Mouse (Mus musculus) hindbrain, embryonic 11.5 days (tissue): Measurements from ENCODE around the gene Hoxb1. TPM values are rescaled to one million over a fixed set of nuclear protein-coding genes. Genes with fewer than 3 reads are reported as not detected.
A peak's percentile ranks its signal among the peaks of the same experiment; 100 is the strongest.

Experiments used
- ATAC-seq: fragments of 200-750 bp; cut with Nextera tagmentation; 2 replicates; pipeline ENCODE4 v1.8.0; 2017; ENCODE audit warnings: mild to moderate bottlenecking, moderate TSS enrichment, moderate library complexity; ENCODE audit not compliant: low FRiP score
- DNase-seq: peaks from one replicate; pipeline ENCODE4 v3.0.0-alpha.2; 2015; ENCODE audit warnings: low spot score
- H3K27ac ChIP-seq: fragments of 300-500 bp; sonication (generic); 2 replicates; pipeline ENCODE4 v1.5.1; 2014; ENCODE audit warnings: mild to moderate bottlenecking, low read depth, low read length
- H3K27me3 ChIP-seq: fragments of 300-500 bp; sonication (generic); 2 replicates; pipeline ENCODE4 v1.6.1; 2014; ENCODE audit warnings: mild to moderate bottlenecking, low read length, moderate library complexity, mixed read lengths; ENCODE audit not compliant: control insufficient read depth, insufficient read depth
- H3K36me3 ChIP-seq: fragments of 300-500 bp; sonication (generic); 2 replicates; pipeline ENCODE4 v1.6.1; 2014; ENCODE audit warnings: mild to moderate bottlenecking, low read length, moderate library complexity, mixed read lengths; ENCODE audit not compliant: control insufficient read depth, insufficient read depth
- H3K4me1 ChIP-seq: fragments of 300-500 bp; sonication (generic); replicated peaks from 2 replicates; pipeline ENCODE4 v1.6.1; 2014; ENCODE audit warnings: low read length, mixed read lengths; ENCODE audit not compliant: control insufficient read depth, insufficient read depth
- H3K4me2 ChIP-seq: fragments of 300-500 bp; sonication (generic); replicated peaks from 2 replicates; pipeline ENCODE4 v1.6.1; 2014; ENCODE audit warnings: mild to moderate bottlenecking, low read depth, low read length
- H3K4me3 ChIP-seq: fragments of 300-500 bp; sonication (generic); 2 replicates; pipeline ENCODE4 v1.5.1; 2014; ENCODE audit warnings: low read depth, low read length
- H3K9ac ChIP-seq: fragments of 300-500 bp; sonication (generic); 2 replicates; pipeline ENCODE4 v1.6.1; 2014; ENCODE audit warnings: low read depth, low read length
- H3K9me3 ChIP-seq: fragments of 300-500 bp; sonication (generic); 2 replicates; pipeline ENCODE4 v1.6.1; 2016; ENCODE audit warnings: low read length; ENCODE audit not compliant: control insufficient read depth
- WGBS: fragments of 180-500 bp; shearing (Covaris S2); extraction: QIAGEN DNeasy Blood & Tissue Kit; methylation state at CpG from one replicate; pipeline ENCODE4 v1.1.7; 2014; 5-methylcytosine and 5-hydroxymethylcytosine counted together
- polyA plus RNA-seq: library from polyadenylated mRNA; unstranded; fragments of >200 nt; fragmentation: Nextera tagmentation; extraction: Ambion mirVana; gene quantifications from 2 replicates; pipeline ENCODE4 v1.2.1, GENCODE M21; 2014

Hoxb1 gene
- polyA plus RNA-seq, 1 experiment from 2014 or later: 7.3 TPM

GRCm38 (mm10) chr11:96321846-96322245 is 43.7 kb upstream of the Hoxb1 start:
- peak overlapping the region; percentile 35 for H3K4me2 ChIP-seq
- H3K27ac ChIP-seq: peak overlapping the region; percentile 98
- DNase-seq (no peak), ATAC-seq (no peak)
- H3K9me3 ChIP-seq: no peaks in the 10 kb centered on the region
- WGBS: 9% methylated on average over 5 of the region's 5 CpGs
- H3K36me3 ChIP-seq: no peaks in the 10 kb centered on the region
- H3K27me3 ChIP-seq: peaks cover 76% of the 10 kb centered on the region
- no peaks in the 10 kb centered on the region for H3K4me1 ChIP-seq
- peak overlapping the region; percentile 87; the same call in 1 of the 2 replicates for H3K9ac ChIP-seq
- peak overlapping the region; percentile 63 for H3K4me3 ChIP-seq

GRCm38 (mm10) chr11:96322738-96323137 is 42.8 kb upstream of the Hoxb1 start:
- Histone ChIP-seq H3K4me3 (peak overlapping the region; percentile 56), H3K4me2 (peak overlapping the region; percentile 35), H3K9me3 (no peaks in the 10 kb centered on the region), H3K36me3 (no peaks in the 10 kb centered on the region), H3K9ac (peak overlapping the region; percentile 95), H3K27me3 (peaks cover 83% of the 10 kb centered on the region), H3K27ac (peak overlapping the region; percentile 98), H3K4me1 (no peaks in the 10 kb centered on the region)
- ATAC-seq (no peak), DNase-seq (no peak)
- WGBS: 8% methylated on average over 6 of the region's 6 CpGs

GRCm38 (mm10) chr11:96323154-96323553 is 42.4 kb upstream of the Hoxb1 start, which contains the start of gene Hoxb3:
Hoxb3 (plus strand) TSS chr11:96323326.
- Histone ChIP-seq H3K27me3 (peaks cover 83% of the 10 kb centered on the region), H3K9me3 (no peaks in the 10 kb centered on the region), H3K4me3 (peak within 1 kb of the TSS; percentile 56), H3K4me1 (no peaks in the 10 kb centered on the region), H3K36me3 (no peaks in the 10 kb centered on the region), H3K9ac (peak within 1 kb of the TSS; percentile 95), H3K4me2 (peak within 1 kb of the TSS; percentile 35), H3K27ac (peak within 1 kb of the TSS; percentile 98)
- 3% methylated on average over 10 of the region's 10 CpGs for WGBS
- no peak for DNase-seq
- no peak for ATAC-seq

GRCm38 (mm10) chr11:96324125-96324524 is 41.4 kb upstream of the Hoxb1 start:
- peak overlapping the region; percentile 30 for H3K4me2 ChIP-seq
- H3K27me3 ChIP-seq: peaks cover 79% of the 10 kb centered on the region
- no peaks in the 10 kb centered on the region for H3K36me3 ChIP-seq
- ATAC-seq: no peak
- no peaks in the 10 kb centered on the region for H3K9me3 ChIP-seq
- peak; percentile 64 for DNase-seq
- H3K27ac ChIP-seq: peak overlapping the region; percentile 98
- no peaks in the 10 kb centered on the region for H3K4me1 ChIP-seq
- peak overlapping the region; percentile 56 for H3K4me3 ChIP-seq
- 0% methylated on average over 5 of the region's 5 CpGs for WGBS
- H3K9ac ChIP-seq: peak overlapping the region; percentile 95

GRCm38 (mm10) chr11:96324965-96325364 is 40.6 kb upstream of the Hoxb1 start:
- ATAC-seq: no peak
- DNase-seq: peak; percentile 57
- Histone ChIP-seq H3K27ac (peak overlapping the region; percentile 98), H3K9ac (peak overlapping the region; percentile 95), H3K4me3 (peak overlapping the region; percentile 56), H3K9me3 (no peaks in the 10 kb centered on the region), H3K4me1 (no peaks in the 10 kb centered on the region), H3K36me3 (no peaks in the 10 kb centered on the region), H3K4me2 (peak overlapping the region; percentile 79), H3K27me3 (peaks cover 77% of the 10 kb centered on the region)
- WGBS: 2% methylated on average over 8 of the region's 8 CpGs

- H3K27ac ChIP-seq: peak overlapping the region; percentile 98
- DNase-seq (peak; percentile 65), ATAC-seq (no peak)
- H3K36me3 ChIP-seq: no peaks in the 10 kb centered on the region
- H3K4me3 ChIP-seq: peak overlapping the region; percentile 56
- peak overlapping the region; percentile 95 for H3K9ac ChIP-seq
- no peaks in the 10 kb centered on the region for H3K9me3 ChIP-seq
- peak overlapping the region; percentile 79 for H3K4me2 ChIP-seq
- peaks cover 78% of the 10 kb centered on the region for H3K27me3 ChIP-seq
- no peaks in the 10 kb centered on the region; the same call in 1 of the 2 replicates for H3K4me1 ChIP-seq
- 1% methylated on average over 22 of the region's 22 CpGs for WGBS
These were observed 39.8 kb upstream of the Hoxb1 start for GRCm38 (mm10) chr11:96325747-96326212.

- Histone ChIP-seq H3K9me3 (no peaks in the 10 kb centered on the region), H3K4me1 (no peaks in the 10 kb centered on the region; the same call in 1 of the 2 replicates), H3K27me3 (peaks cover 79% of the 10 kb centered on the region), H3K4me2 (peak overlapping the region; percentile 79), H3K4me3 (peak overlapping the region; percentile 56), H3K27ac (peak overlapping the region; percentile 98), H3K36me3 (no peaks in the 10 kb centered on the region), H3K9ac (peak overlapping the region; percentile 95)
- DNase-seq (peak; percentile 57), ATAC-seq (no peak)
- 1% methylated on average over 12 of the region's 12 CpGs for WGBS
These were observed 38.8 kb upstream of the Hoxb1 start for GRCm38 (mm10) chr11:96326705-96327104.

GRCm38 (mm10) chr11:96327122-96327521 is 38.4 kb upstream of the Hoxb1 start:
- 2% methylated on average over 7 of the region's 7 CpGs for WGBS
- Histone ChIP-seq H3K4me1 (no peaks in the 10 kb centered on the region; the same call in 1 of the 2 replicates), H3K9ac (peak overlapping the region; percentile 95), H3K4me3 (peak overlapping the region; percentile 56), H3K9me3 (no peaks in the 10 kb centered on the region), H3K36me3 (no peaks in the 10 kb centered on the region), H3K27me3 (peaks cover 80% of the 10 kb centered on the region), H3K4me2 (peak overlapping the region; percentile 79), H3K27ac (peak overlapping the region; percentile 98)
- DNase-seq: peak; percentile 52
- no peak for ATAC-seq

GRCm38 (mm10) chr11:96327750-96328149 is 37.8 kb upstream of the Hoxb1 start:
- Histone ChIP-seq H3K9me3 (no peaks in the 10 kb centered on the region), H3K27ac (peak overlapping the region; percentile 98), H3K27me3 (peaks cover 82% of the 10 kb centered on the region), H3K36me3 (no peaks in the 10 kb centered on the region), H3K4me1 (no peaks in the 10 kb centered on the region; the same call in 1 of the 2 replicates), H3K9ac (peak overlapping the region; percentile 95), H3K4me2 (peak overlapping the region; percentile 79), H3K4me3 (peak overlapping the region; percentile 56)
- ATAC-seq: no peak
- 0% methylated on average over 5 of the region's 5 CpGs for WGBS
- DNase-seq: peak; percentile 53
